Mouse (Mus musculus) midbrain, embryonic 10.5 days (tissue): ENCODE data around the gene Rpgrip1. TPM values are rescaled to one million over a fixed set of nuclear protein-coding genes. Genes with fewer than 3 reads are reported as not detected.

Experiments used
- DNase-seq: peaks from one replicate; pipeline ENCODE4 v3.0.0-alpha.2; 2017; ENCODE audit warnings: low spot score
- H3K27ac ChIP-seq: fragments of 300-500 bp; sonication (generic); replicated peaks from 2 replicates; pipeline ENCODE4 v1.5.1; 2016; ENCODE audit warnings: mild to moderate bottlenecking
- H3K27me3 ChIP-seq: fragments of 300-500 bp; sonication (generic); 2 replicates; pipeline ENCODE4 v1.6.1; 2016; ENCODE audit warnings: low read depth, mild to moderate bottlenecking; ENCODE audit not compliant: poor library complexity, severe bottlenecking
- H3K36me3 ChIP-seq: fragments of 300-500 bp; sonication (generic); 2 replicates; pipeline ENCODE4 v1.6.1; 2016; ENCODE audit warnings: mild to moderate bottlenecking, moderate library complexity
- H3K4me1 ChIP-seq: fragments of 300-500 bp; sonication (generic); 2 replicates; pipeline ENCODE4 v1.6.1; 2016
- H3K4me3 ChIP-seq: fragments of 300-500 bp; sonication (generic); 2 replicates; pipeline ENCODE4 v1.5.1; 2016; ENCODE audit warnings: mild to moderate bottlenecking, moderate library complexity
- H3K9me3 ChIP-seq: fragments of 300-500 bp; sonication (generic); replicated peaks from 2 replicates; pipeline ENCODE4 v1.6.1; 2016; ENCODE audit warnings: mild to moderate bottlenecking
- WGBS: fragments of 180-500 bp; shearing (Covaris S2); methylation state at CpG from one replicate; pipeline ENCODE4 v1.1.7; 2016; 5-methylcytosine and 5-hydroxymethylcytosine counted together
- polyA plus RNA-seq: library from polyadenylated mRNA; unstranded; fragments of >200 nt; fragmentation: Nextera tagmentation; extraction: Ambion mirVana; gene quantifications from 2 replicates; pipeline ENCODE4 v1.2.1, GENCODE M21; 2016

The Rpgrip1 gene
- polyA plus RNA-seq, 1 experiment from 2014 or later, result 106 TPM

GRCm38 (mm10) chr14:52190740-52191359 is 80.3 kb downstream of the Rpgrip1 start:
- H3K4me1 ChIP-seq, result peaks cover 10% of the 10 kb centered on the region
- H3K27me3 ChIP-seq, result no peaks in the 10 kb centered on the region
- no peaks in the 10 kb centered on the region for H3K9me3 ChIP-seq
- DNase-seq, result peak; percentile 37
- no peak overlapping the region for H3K4me3 ChIP-seq
- no peak overlapping the region for H3K27ac ChIP-seq
- peaks cover 54% of the 10 kb centered on the region for H3K36me3 ChIP-seq

- peak overlapping the region; percentile 88 for H3K4me3 ChIP-seq
- 16% methylated on average over 3 of the region's 3 CpGs for WGBS
- H3K27ac ChIP-seq, result no peak overlapping the region
- H3K9me3 ChIP-seq, result no peaks in the 10 kb centered on the region
- peaks cover 29% of the 10 kb centered on the region for H3K4me1 ChIP-seq
- peaks cover 55% of the 10 kb centered on the region for H3K36me3 ChIP-seq
- DNase-seq, result peak; percentile 56
- H3K27me3 ChIP-seq, result no peaks in the 10 kb centered on the region
Measured at GRCm38 (mm10) chr14:52195691-52196090, 85.2 kb downstream of the Rpgrip1 start.

- no peak for DNase-seq
- Histone ChIP-seq H3K9me3 (no peaks in the 10 kb centered on the region), H3K27me3 (no peaks in the 10 kb centered on the region), H3K36me3 (peaks cover 59% of the 10 kb centered on the region), H3K27ac (peak overlapping the region; percentile 97), H3K4me1 (peaks cover 29% of the 10 kb centered on the region), H3K4me3 (peak overlapping the region; percentile 88)
- 1% methylated on average over 58 of the region's 59 CpGs for WGBS
Measured at GRCm38 (mm10) chr14:52196230-52197155, 86.0 kb downstream of the Rpgrip1 start.

GRCm38 (mm10) chr14:52197156-52197878 is 86.8 kb downstream of the Rpgrip1 start, which contains the start of gene Supt16:
Gene Supt16, minus strand, starts transcription at chr14:52197416.
- Histone ChIP-seq H3K4me1 (peaks cover 29% of the 10 kb centered on the region), H3K36me3 (peaks cover 59% of the 10 kb centered on the region), H3K27me3 (no peaks in the 10 kb centered on the region), H3K4me3 (peak within 1 kb of the TSS; percentile 88), H3K9me3 (no peaks in the 10 kb centered on the region), H3K27ac (peak within 1 kb of the TSS; percentile 97)
- WGBS, result under 1% methylated on average over 59 of the region's 59 CpGs
- peak; percentile 90 for DNase-seq

- H3K27me3 ChIP-seq, result no peaks in the 10 kb centered on the region
- DNase-seq, result no peak
- H3K36me3 ChIP-seq, result peaks cover 59% of the 10 kb centered on the region
- 28% methylated on average over 3 of the region's 3 CpGs for WGBS
- H3K27ac ChIP-seq, result peak overlapping the region; percentile 97
- H3K4me3 ChIP-seq, result peak overlapping the region; percentile 88
- H3K4me1 ChIP-seq, result peaks cover 29% of the 10 kb centered on the region
- no peaks in the 10 kb centered on the region for H3K9me3 ChIP-seq
Measured at GRCm38 (mm10) chr14:52198141-52198540, 87.6 kb downstream of the Rpgrip1 start.

- WGBS, result 94% methylated on average over 4 of the region's 4 CpGs
- H3K36me3 ChIP-seq, result peaks cover 62% of the 10 kb centered on the region
- H3K27ac ChIP-seq, result no peak overlapping the region
- DNase-seq, result no peak
- no peak overlapping the region for H3K4me3 ChIP-seq
- no peaks in the 10 kb centered on the region for H3K9me3 ChIP-seq
- peaks cover 29% of the 10 kb centered on the region for H3K4me1 ChIP-seq
- H3K27me3 ChIP-seq, result no peaks in the 10 kb centered on the region
Measured at GRCm38 (mm10) chr14:52199412-52199811, 88.9 kb downstream of the Rpgrip1 start.

Other genes starting within 250 kb of the Rpgrip1 start
- 40.6 and 46.3 TPM in 2 replicates for gene Mettl17, start 225.9 kb upstream of the Rpgrip1 start, polyA plus RNA-seq
- gene Slc39a2, start 217.8 kb upstream of the Rpgrip1 start, polyA plus RNA-seq, result 0.58 and 0.65 TPM in 2 replicates
- gene Ndrg2, start 196.5 kb upstream of the Rpgrip1 start, polyA plus RNA-seq, result 8.4 and 11.1 TPM in 2 replicates
- not detected in 2 replicates for gene Tppp2, start 192.3 kb upstream of the Rpgrip1 start, polyA plus RNA-seq
- not detected in 2 replicates for gene Rnase13, start 187.9 kb upstream of the Rpgrip1 start, polyA plus RNA-seq
- 85.4 and 99.8 TPM in 2 replicates for gene Arhgef40, start 126.0 kb upstream of the Rpgrip1 start, polyA plus RNA-seq
- 0.67 and 1.2 TPM in 2 replicates for gene Tmem253, start 95.0 kb upstream of the Rpgrip1 start, polyA plus RNA-seq
- 89.4 and 96.6 TPM in 2 replicates for gene Zfp219, start 90.0 kb upstream of the Rpgrip1 start, polyA plus RNA-seq
- gene Olfr221, start 68.2 kb upstream of the Rpgrip1 start, polyA plus RNA-seq, result not detected in 2 replicates
- gene Hnrnpc, start 6.7 kb upstream of the Rpgrip1 start, polyA plus RNA-seq, result 876 and 930 TPM in 2 replicates
- 88.3 and 90.6 TPM in 2 replicates for gene Supt16, start 86.7 kb downstream of the Rpgrip1 start, polyA plus RNA-seq
- 38.9 and 49.7 TPM in 2 replicates for gene Chd8, start 147.1 kb downstream of the Rpgrip1 start, polyA plus RNA-seq
- 50.1 and 56.1 TPM in 2 replicates for gene Tox4, start 168.4 kb downstream of the Rpgrip1 start, polyA plus RNA-seq
- 27.5 and 39.0 TPM in 2 replicates for gene Rab2b, start 168.8 kb downstream of the Rpgrip1 start, polyA plus RNA-seq
- 60.5 and 63.8 TPM in 2 replicates for gene Mettl3, start 194.4 kb downstream of the Rpgrip1 start, polyA plus RNA-seq
- 82.4 and 90.2 TPM in 2 replicates for gene Sall2, start 218.1 kb downstream of the Rpgrip1 start, polyA plus RNA-seq
- gene Olfr1513, start 245.7 kb downstream of the Rpgrip1 start, polyA plus RNA-seq, result not detected in 2 replicates